Mouse (Mus musculus): ENCODE data around the gene Mak. TPM values are rescaled to one million over a fixed set of nuclear protein-coding genes. Genes with fewer than 3 reads are reported as not detected.

Mak gene
- total and polyA plus RNA-seq, 2 experiments: under 0.01 TPM; not detected in 1

DNA sequence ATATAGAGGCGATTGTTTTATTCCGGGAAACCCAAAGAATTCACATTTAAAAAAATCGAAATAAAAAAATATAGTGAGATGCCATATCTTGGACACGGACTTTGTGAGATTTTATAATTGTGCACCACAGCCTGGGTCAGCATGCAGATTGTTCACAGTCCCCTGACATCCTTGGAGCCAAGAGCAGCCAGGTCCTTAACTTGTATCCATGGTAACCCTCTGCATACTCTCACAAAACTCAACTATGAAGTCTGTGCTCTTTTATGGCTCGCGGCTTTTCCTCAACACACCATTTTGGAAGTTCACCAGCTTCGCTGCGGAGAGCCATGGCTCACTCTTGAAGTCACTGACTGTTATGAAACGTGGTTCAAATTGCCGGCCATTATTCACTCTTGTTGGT lies 14.7 kb upstream of the Mak start:
- no peak overlapping the region for H3K9ac ChIP-seq (ENCODE audit: low read depth, low read length)
- no peak for TF ChIP-seq POLR2A (IDR thresholded peaks at IDR 0.05; ENCODE audit: extremely low read depth, insufficient read depth, low read length)
- TF ChIP-seq CTCF (IDR thresholded peaks at IDR 0.05; ENCODE audit: low read depth, low read length): no peak
- H3K27me3 ChIP-seq (ENCODE audit: control insufficient read depth, insufficient read depth, low read length): no peaks in the 10 kb centered on the region
- DNase-seq (ENCODE audit: extremely low read depth, low read depth, low spot score): no peak
- no peaks in the 10 kb centered on the region for H3K4me1 ChIP-seq (ENCODE audit: control insufficient read depth, insufficient read depth, low read length)
- no peaks in the 10 kb centered on the region for H3K79me2 ChIP-seq (ENCODE audit: control insufficient read depth, insufficient read depth, low read length)
- H3K36me3 ChIP-seq (ENCODE audit: control insufficient read depth, insufficient read depth, low read length): no peaks in the 10 kb centered on the region
- WGBS: 88% methylated on average over 10 of the region's 10 CpGs
- no peak overlapping the region for H3K4me3 ChIP-seq (ENCODE audit: insufficient read depth, low read depth, low read length)
- no peak overlapping the region for H3K27ac ChIP-seq (replicated peaks; ENCODE audit: insufficient read depth, low read depth, low read length)

GRCm38 (mm10) chr13:41091271-41091670 lies 11.8 kb upstream of the Mak start:
- Histone ChIP-seq H3K27ac (replicated peaks; ENCODE audit: insufficient read depth, low read depth, low read length) (no peak overlapping the region), H3K9ac (ENCODE audit: low read depth, low read length) (no peak overlapping the region), H3K36me3 (ENCODE audit: control insufficient read depth, insufficient read depth, low read length) (no peaks in the 10 kb centered on the region), H3K27me3 (ENCODE audit: control insufficient read depth, insufficient read depth, low read length) (no peaks in the 10 kb centered on the region), H3K79me2 (ENCODE audit: control insufficient read depth, insufficient read depth, low read length) (no peaks in the 10 kb centered on the region), H3K4me1 (ENCODE audit: control insufficient read depth, insufficient read depth, low read length) (no peaks in the 10 kb centered on the region), H3K4me3 (ENCODE audit: insufficient read depth, low read depth, low read length) (no peak overlapping the region)
- DNase-seq (ENCODE audit: extremely low read depth, low read depth, low spot score): peak; percentile 59
- TF ChIP-seq CTCF (IDR thresholded peaks at IDR 0.05; ENCODE audit: low read depth, low read length) (no peak), POLR2A (IDR thresholded peaks at IDR 0.05; ENCODE audit: extremely low read depth, insufficient read depth, low read length) (no peak)
- WGBS: 21% methylated on average over 10 of the region's 10 CpGs

GRCm38 (mm10) chr13:41088746-41089145 lies 9.2 kb upstream of the Mak start:
- TF ChIP-seq CTCF (IDR thresholded peaks at IDR 0.05; ENCODE audit: low read depth, low read length) (no peak), POLR2A (IDR thresholded peaks at IDR 0.05; ENCODE audit: extremely low read depth, insufficient read depth, low read length) (no peak)
- Histone ChIP-seq H3K27me3 (ENCODE audit: control insufficient read depth, insufficient read depth, low read length) (no peaks in the 10 kb centered on the region), H3K9ac (ENCODE audit: low read depth, low read length) (no peak overlapping the region), H3K27ac (replicated peaks; ENCODE audit: insufficient read depth, low read depth, low read length) (no peak overlapping the region), H3K36me3 (ENCODE audit: control insufficient read depth, insufficient read depth, low read length) (no peaks in the 10 kb centered on the region), H3K4me1 (ENCODE audit: control insufficient read depth, insufficient read depth, low read length) (no peaks in the 10 kb centered on the region), H3K4me3 (ENCODE audit: insufficient read depth, low read depth, low read length) (no peak overlapping the region), H3K79me2 (ENCODE audit: control insufficient read depth, insufficient read depth, low read length) (no peaks in the 10 kb centered on the region)
- no peak for DNase-seq (ENCODE audit: extremely low read depth, low read depth, low spot score)

- no peak for TF ChIP-seq CTCF (IDR thresholded peaks at IDR 0.05; ENCODE audit: low read depth, low read length)
- TF ChIP-seq POLR2A (IDR thresholded peaks at IDR 0.05; ENCODE audit: extremely low read depth, insufficient read depth, low read length): no peak
- Histone ChIP-seq H3K4me1 (ENCODE audit: control insufficient read depth, insufficient read depth, low read length) (no peaks in the 10 kb centered on the region), H3K79me2 (ENCODE audit: control insufficient read depth, insufficient read depth, low read length) (no peaks in the 10 kb centered on the region), H3K27ac (replicated peaks; ENCODE audit: insufficient read depth, low read depth, low read length) (no peak overlapping the region), H3K27me3 (ENCODE audit: control insufficient read depth, insufficient read depth, low read length) (no peaks in the 10 kb centered on the region), H3K9ac (ENCODE audit: low read depth, low read length) (no peak overlapping the region), H3K4me3 (ENCODE audit: insufficient read depth, low read depth, low read length) (no peak overlapping the region), H3K36me3 (ENCODE audit: control insufficient read depth, insufficient read depth, low read length) (no peaks in the 10 kb centered on the region)
- WGBS: 17% methylated on average over 2 of the region's 2 CpGs
- peak; percentile 23 for DNase-seq (ENCODE audit: extremely low read depth, low read depth, low spot score)
These were observed 5.6 kb upstream of the Mak start for GRCm38 (mm10) chr13:41085140-41085539.

- Histone ChIP-seq H3K4me1 (ENCODE audit: control insufficient read depth, insufficient read depth, low read length) (no peaks in the 10 kb centered on the region), H3K27me3 (ENCODE audit: control insufficient read depth, insufficient read depth, low read length) (no peaks in the 10 kb centered on the region), H3K79me2 (ENCODE audit: control insufficient read depth, insufficient read depth, low read length) (no peaks in the 10 kb centered on the region), H3K4me3 (ENCODE audit: insufficient read depth, low read depth, low read length) (no peak overlapping the region), H3K27ac (replicated peaks; ENCODE audit: insufficient read depth, low read depth, low read length) (no peak overlapping the region), H3K9ac (ENCODE audit: low read depth, low read length) (no peak overlapping the region), H3K36me3 (ENCODE audit: control insufficient read depth, insufficient read depth, low read length) (no peaks in the 10 kb centered on the region)
- WGBS: 73% methylated on average over 3 of the region's 3 CpGs
- TF ChIP-seq POLR2A (IDR thresholded peaks at IDR 0.05; ENCODE audit: extremely low read depth, insufficient read depth, low read length): no peak
- TF ChIP-seq CTCF (IDR thresholded peaks at IDR 0.05; ENCODE audit: low read depth, low read length): no peak
- DNase-seq (ENCODE audit: extremely low read depth, low read depth, low spot score): no peak
These were observed 5.0 kb upstream of the Mak start for GRCm38 (mm10) chr13:41084521-41084920.

DNA sequence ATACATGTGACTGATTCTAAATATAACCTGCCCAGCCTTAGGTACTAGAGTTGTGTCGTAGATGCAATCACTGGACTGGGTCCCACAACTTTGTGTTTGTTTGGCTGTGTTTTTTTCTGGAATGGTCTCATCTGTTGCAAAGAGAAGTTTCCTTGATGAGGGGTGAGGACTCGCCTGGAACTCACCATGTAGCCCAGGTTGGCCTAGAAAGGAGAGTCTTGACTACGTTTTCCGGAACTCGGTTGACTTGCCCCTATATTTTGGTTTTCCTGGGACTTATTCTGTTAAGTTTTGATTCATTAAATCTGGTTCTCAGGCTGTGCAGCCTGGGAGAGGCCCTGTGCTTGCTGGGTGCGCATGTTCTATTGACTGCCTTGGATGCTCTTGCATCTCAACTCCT lies 1.2 kb upstream of the Mak start:
- DNase-seq (ENCODE audit: extremely low read depth, low read depth, low spot score): no peak
- H3K79me2 ChIP-seq (ENCODE audit: control insufficient read depth, insufficient read depth, low read length): no peaks in the 10 kb centered on the region
- H3K36me3 ChIP-seq (ENCODE audit: control insufficient read depth, insufficient read depth, low read length): no peaks in the 10 kb centered on the region
- H3K27ac ChIP-seq (replicated peaks; ENCODE audit: insufficient read depth, low read depth, low read length): no peak overlapping the region
- no peak overlapping the region for H3K9ac ChIP-seq (ENCODE audit: low read depth, low read length)
- no peak for TF ChIP-seq POLR2A (IDR thresholded peaks at IDR 0.05; ENCODE audit: extremely low read depth, insufficient read depth, low read length)
- TF ChIP-seq CTCF (IDR thresholded peaks at IDR 0.05; ENCODE audit: low read depth, low read length): no peak
- 96% methylated on average over 6 of the region's 6 CpGs for WGBS
- H3K4me3 ChIP-seq (ENCODE audit: insufficient read depth, low read depth, low read length): no peak overlapping the region
- no peaks in the 10 kb centered on the region for H3K4me1 ChIP-seq (ENCODE audit: control insufficient read depth, insufficient read depth, low read length)
- H3K27me3 ChIP-seq (ENCODE audit: control insufficient read depth, insufficient read depth, low read length): peaks cover 6% of the 10 kb centered on the region
